Mouse (Mus musculus): Measurements from ENCODE around the gene Myo5c. TPM values are rescaled to one million over a fixed set of nuclear protein-coding genes. Genes with fewer than 3 reads are reported as not detected.

Myo5c gene
- polyA plus RNA-seq, 1 experiment from 2014 or later = 1.8 TPM

DNA sequence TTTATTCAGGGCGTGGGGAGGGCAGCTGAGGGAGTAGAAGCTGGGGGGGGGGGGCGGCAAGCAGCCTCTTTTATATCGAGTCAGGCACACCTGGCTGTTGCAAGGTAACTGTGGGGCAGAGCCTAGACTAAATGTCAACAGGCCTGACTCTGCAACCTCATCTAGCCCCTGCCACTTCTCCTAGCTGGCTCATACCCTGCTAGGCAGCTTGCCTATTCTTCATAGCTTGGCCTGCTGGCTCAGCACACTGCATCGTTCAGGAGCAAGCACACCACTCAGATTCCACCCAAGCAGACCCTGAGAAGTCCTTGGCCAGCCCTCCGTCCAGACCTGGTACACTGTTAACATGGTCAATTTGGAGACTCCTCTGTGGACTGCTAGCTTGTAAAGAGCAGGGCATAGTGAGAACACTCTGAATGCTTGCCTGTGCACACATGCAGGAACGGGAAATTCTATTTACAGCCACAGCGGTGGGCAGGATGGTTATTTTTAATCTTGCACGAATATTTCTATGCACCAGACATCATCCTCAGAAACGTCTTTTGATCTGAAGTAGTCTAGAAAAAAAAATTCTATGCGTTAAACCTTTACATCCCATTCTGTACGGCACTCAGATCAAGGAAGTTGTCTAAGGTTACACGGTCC is 3.3 kb downstream of the Myo5c start:
- ATAC-seq (ENCODE audit: insufficient number of reproducible peaks, insufficient read depth, low FRiP score, low read depth) = no peak
- peaks cover 12% of the 10 kb centered on the region for H3K27me3 ChIP-seq (ENCODE audit: control insufficient read depth, insufficient read depth, low read length)
- peak overlapping the region in 1 of 2 experiments; percentile 55; a peak in 2 of 4 replicates for H3K27ac ChIP-seq (replicated peaks in 1 of 2; ENCODE audit: control insufficient read depth in 1 of 2, insufficient read depth in 1 of 2, low read depth in 2 of 2, low read length in 2 of 2)
- H3K36me3 ChIP-seq (ENCODE audit: control insufficient read depth, insufficient read depth, low read length) = no peaks in the 10 kb centered on the region
- peaks cover 13 to 23% of the 10 kb centered on the region in 2 experiments for H3K4me1 ChIP-seq (ENCODE audit: control insufficient read depth in 2 of 2, insufficient read depth in 2 of 2, low read length in 2 of 2)
- peak overlapping the region; percentile 16; the same call in 1 of the 2 replicates for H3K4me2 ChIP-seq (ENCODE audit: low read length)
- no peak overlapping the region for H3K9ac ChIP-seq (ENCODE audit: low read length)
- H3K9me3 ChIP-seq (ENCODE audit: control insufficient read depth, low read length) = no peaks in the 10 kb centered on the region
- WGBS = 60% methylated on average over 12 of the region's 12 CpGs
- H3K4me3 ChIP-seq (ENCODE audit: control insufficient read depth in 1 of 2, insufficient read depth in 1 of 2, low read depth in 1 of 2, low read length in 2 of 2) = no peak overlapping the region

DNA sequence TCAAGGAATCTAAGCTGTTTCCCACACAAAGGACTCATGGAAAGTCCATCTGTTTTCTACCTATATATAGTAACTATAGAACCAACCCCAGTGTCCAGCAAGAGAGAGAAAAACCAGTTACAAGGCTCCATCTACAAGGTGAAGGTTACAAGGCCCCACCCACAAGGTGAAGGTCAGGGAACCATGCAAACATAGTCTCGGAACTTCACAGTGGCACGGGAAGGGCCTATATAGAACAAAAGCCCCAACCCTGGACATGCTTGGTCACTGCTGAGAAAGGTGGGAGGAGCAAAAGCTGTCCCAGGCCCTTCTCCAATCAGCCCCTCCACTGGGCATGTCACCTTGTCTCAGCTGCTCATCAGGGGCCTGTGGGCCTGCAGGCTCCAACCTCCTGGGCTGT is 3.9 kb downstream of the Myo5c start:
- peaks cover 13 to 23% of the 10 kb centered on the region in 2 experiments for H3K4me1 ChIP-seq (ENCODE audit: control insufficient read depth in 2 of 2, insufficient read depth in 2 of 2, low read length in 2 of 2)
- no peak overlapping the region for H3K9ac ChIP-seq (ENCODE audit: low read length)
- peak overlapping the region in 1 of 2 experiments; percentile 55; a peak in 1 of 4 replicates for H3K27ac ChIP-seq (replicated peaks in 1 of 2; ENCODE audit: control insufficient read depth in 1 of 2, insufficient read depth in 1 of 2, low read depth in 2 of 2, low read length in 2 of 2)
- peaks cover 12% of the 10 kb centered on the region for H3K27me3 ChIP-seq (ENCODE audit: control insufficient read depth, insufficient read depth, low read length)
- 0 out of 2 replicates have a peak overlapping the region, but pooled peaks have one; percentile 16 for H3K4me2 ChIP-seq (ENCODE audit: low read length)
- H3K4me3 ChIP-seq (ENCODE audit: control insufficient read depth in 1 of 2, insufficient read depth in 1 of 2, low read depth in 1 of 2, low read length in 2 of 2) = no peak overlapping the region
- ATAC-seq (ENCODE audit: insufficient number of reproducible peaks, insufficient read depth, low FRiP score, low read depth) = no peak
- WGBS = 41% methylated on average over 2 of the region's 2 CpGs
- H3K36me3 ChIP-seq (ENCODE audit: control insufficient read depth, insufficient read depth, low read length) = no peaks in the 10 kb centered on the region
- H3K9me3 ChIP-seq (ENCODE audit: control insufficient read depth, low read length) = no peaks in the 10 kb centered on the region

GRCm38 (mm10) chr9:75236416-75237308 is 4.8 kb downstream of the Myo5c start:
- H3K27ac ChIP-seq (replicated peaks in 1 of 2; ENCODE audit: control insufficient read depth in 1 of 2, insufficient read depth in 1 of 2, low read depth in 2 of 2, low read length in 2 of 2) = no peak overlapping the region
- no peak overlapping the region for H3K4me2 ChIP-seq (ENCODE audit: low read length)
- H3K9ac ChIP-seq (ENCODE audit: low read length) = no peak overlapping the region
- peaks cover 7% of the 10 kb centered on the region; the same call in 1 of the 2 replicates for H3K27me3 ChIP-seq (ENCODE audit: control insufficient read depth, insufficient read depth, low read length)
- no peak for ATAC-seq (ENCODE audit: insufficient number of reproducible peaks, insufficient read depth, low FRiP score, low read depth)
- no peaks in the 10 kb centered on the region for H3K9me3 ChIP-seq (ENCODE audit: control insufficient read depth, low read length)
- H3K36me3 ChIP-seq (ENCODE audit: control insufficient read depth, insufficient read depth, low read length) = no peaks in the 10 kb centered on the region
- 82% methylated on average over 12 of the region's 12 CpGs for WGBS
- peaks cover 13 to 21% of the 10 kb centered on the region in 2 experiments for H3K4me1 ChIP-seq (ENCODE audit: control insufficient read depth in 2 of 2, insufficient read depth in 2 of 2, low read length in 2 of 2)
- no peak overlapping the region for H3K4me3 ChIP-seq (ENCODE audit: control insufficient read depth in 1 of 2, insufficient read depth in 1 of 2, low read depth in 1 of 2, low read length in 2 of 2)

DNA sequence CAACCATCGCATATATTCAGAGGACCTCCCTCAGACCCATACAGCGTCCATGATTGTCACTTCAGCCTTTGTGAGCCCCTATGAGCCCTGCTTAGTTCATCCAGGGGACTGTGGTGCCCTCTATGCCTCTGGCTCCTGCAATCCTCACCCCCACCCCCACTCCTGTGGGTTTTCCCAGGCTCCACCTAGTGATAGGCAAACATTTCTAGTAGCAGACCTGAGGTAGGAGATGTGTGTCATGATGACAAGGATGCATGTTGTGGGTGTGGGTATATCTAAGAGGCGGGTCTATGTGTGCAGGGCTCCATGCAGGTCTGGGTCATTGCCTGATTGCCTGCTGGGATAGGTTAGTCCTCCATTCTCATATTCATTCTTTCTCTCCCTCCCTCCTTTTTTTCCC is 6.4 kb downstream of the Myo5c start:
- ATAC-seq (ENCODE audit: insufficient number of reproducible peaks, insufficient read depth, low FRiP score, low read depth) = no peak
- Histone ChIP-seq H3K27me3 (ENCODE audit: control insufficient read depth, insufficient read depth, low read length) (no peaks in the 10 kb centered on the region; the same call in 1 of the 2 replicates), H3K36me3 (ENCODE audit: control insufficient read depth, insufficient read depth, low read length) (no peaks in the 10 kb centered on the region), H3K9ac (ENCODE audit: low read length) (no peak overlapping the region), H3K9me3 (ENCODE audit: control insufficient read depth, low read length) (no peaks in the 10 kb centered on the region), H3K27ac (replicated peaks in 1 of 2; ENCODE audit: control insufficient read depth in 1 of 2, insufficient read depth in 1 of 2, low read depth in 2 of 2, low read length in 2 of 2) (no peak overlapping the region), H3K4me1 (ENCODE audit: control insufficient read depth in 2 of 2, insufficient read depth in 2 of 2, low read length in 2 of 2) (peaks cover 10 to 13% of the 10 kb centered on the region in 2 experiments), H3K4me3 (ENCODE audit: control insufficient read depth in 1 of 2, insufficient read depth in 1 of 2, low read depth in 1 of 2, low read length in 2 of 2) (no peak overlapping the region), H3K4me2 (ENCODE audit: low read length) (no peak overlapping the region)
- WGBS = 75% methylated on average over 3 of the region's 3 CpGs

DNA sequence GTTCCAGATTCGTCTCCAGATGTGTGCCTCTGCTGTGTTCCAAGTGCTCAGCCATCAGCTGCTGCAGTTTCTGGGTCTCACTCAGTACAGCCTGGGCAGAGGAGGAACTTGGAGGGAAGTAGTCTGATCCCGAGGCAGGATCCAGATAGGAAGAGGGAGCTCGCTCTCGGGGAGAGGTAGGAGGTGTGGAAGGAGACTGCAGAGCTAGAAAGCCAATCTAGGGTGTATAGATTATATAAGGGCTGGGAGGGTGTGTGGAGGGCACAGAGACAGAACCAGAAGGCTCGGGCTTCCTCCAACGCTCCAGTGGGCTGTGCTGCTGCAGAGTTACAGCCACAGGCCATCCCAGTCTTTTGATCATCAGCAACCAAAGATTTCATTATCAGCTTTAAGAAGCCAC is 11.2 kb downstream of the Myo5c start:
- ATAC-seq (ENCODE audit: insufficient number of reproducible peaks, insufficient read depth, low FRiP score, low read depth) = no peak
- H3K4me2 ChIP-seq (ENCODE audit: low read length) = no peak overlapping the region
- H3K9ac ChIP-seq (ENCODE audit: low read length) = no peak overlapping the region
- H3K36me3 ChIP-seq (ENCODE audit: control insufficient read depth, insufficient read depth, low read length) = no peaks in the 10 kb centered on the region
- H3K27me3 ChIP-seq (ENCODE audit: control insufficient read depth, insufficient read depth, low read length) = no peaks in the 10 kb centered on the region
- 57% methylated on average over 6 of the region's 6 CpGs for WGBS
- H3K4me3 ChIP-seq (ENCODE audit: control insufficient read depth in 1 of 2, insufficient read depth in 1 of 2, low read depth in 1 of 2, low read length in 2 of 2) = no peak overlapping the region
- no peak overlapping the region for H3K27ac ChIP-seq (replicated peaks in 1 of 2; ENCODE audit: control insufficient read depth in 1 of 2, insufficient read depth in 1 of 2, low read depth in 2 of 2, low read length in 2 of 2)
- H3K9me3 ChIP-seq (ENCODE audit: control insufficient read depth, low read length) = no peaks in the 10 kb centered on the region
- H3K4me1 ChIP-seq (ENCODE audit: control insufficient read depth in 2 of 2, insufficient read depth in 2 of 2, low read length in 2 of 2) = peaks cover 5 to 6% of the 10 kb centered on the region in 2 experiments; a peak in 1 of 4 replicates

- no peak overlapping the region for H3K27ac ChIP-seq (replicated peaks in 1 of 2; ENCODE audit: control insufficient read depth in 1 of 2, insufficient read depth in 1 of 2, low read depth in 2 of 2, low read length in 2 of 2)
- H3K9ac ChIP-seq (ENCODE audit: low read length) = no peak overlapping the region
- no peaks in the 10 kb centered on the region for H3K27me3 ChIP-seq (ENCODE audit: control insufficient read depth, insufficient read depth, low read length)
- H3K4me3 ChIP-seq (ENCODE audit: control insufficient read depth in 1 of 2, insufficient read depth in 1 of 2, low read depth in 1 of 2, low read length in 2 of 2) = no peak overlapping the region
- ATAC-seq (ENCODE audit: insufficient number of reproducible peaks, insufficient read depth, low FRiP score, low read depth) = 0 out of 2 replicates have a peak, but pooled peaks have one; percentile 42
- H3K4me1 ChIP-seq (ENCODE audit: control insufficient read depth in 2 of 2, insufficient read depth in 2 of 2, low read length in 2 of 2) = peaks cover 5 to 6% of the 10 kb centered on the region in 2 experiments; a peak in 1 of 4 replicates
- no peaks in the 10 kb centered on the region for H3K36me3 ChIP-seq (ENCODE audit: control insufficient read depth, insufficient read depth, low read length)
- no peak overlapping the region for H3K4me2 ChIP-seq (ENCODE audit: low read length)
- WGBS = 9% methylated on average over 5 of the region's 5 CpGs
- no peaks in the 10 kb centered on the region for H3K9me3 ChIP-seq (ENCODE audit: control insufficient read depth, low read length)
These were observed 12.0 kb downstream of the Myo5c start for GRCm38 (mm10) chr9:75243730-75244406.

- ATAC-seq (ENCODE audit: insufficient number of reproducible peaks, insufficient read depth, low FRiP score, low read depth) = no peak
- Histone ChIP-seq H3K27me3 (ENCODE audit: control insufficient read depth, insufficient read depth, low read length) (no peaks in the 10 kb centered on the region), H3K9ac (ENCODE audit: low read length) (no peak overlapping the region), H3K4me2 (ENCODE audit: low read length) (no peak overlapping the region), H3K4me3 (ENCODE audit: control insufficient read depth in 1 of 2, insufficient read depth in 1 of 2, low read depth in 1 of 2, low read length in 2 of 2) (no peak overlapping the region), H3K36me3 (ENCODE audit: control insufficient read depth, insufficient read depth, low read length) (no peaks in the 10 kb centered on the region), H3K9me3 (ENCODE audit: control insufficient read depth, low read length) (no peaks in the 10 kb centered on the region), H3K27ac (replicated peaks in 1 of 2; ENCODE audit: control insufficient read depth in 1 of 2, insufficient read depth in 1 of 2, low read depth in 2 of 2, low read length in 2 of 2) (no peak overlapping the region), H3K4me1 (ENCODE audit: control insufficient read depth in 2 of 2, insufficient read depth in 2 of 2, low read length in 2 of 2) (peaks cover 5 to 6% of the 10 kb centered on the region in 2 experiments; a peak in 1 of 4 replicates)
- WGBS = 75% methylated on average over 4 of the region's 4 CpGs
These were observed 12.7 kb downstream of the Myo5c start for GRCm38 (mm10) chr9:75244527-75244926.

All from heart, embryonic 14.5 days (tissue).